Mouse (Mus musculus) myocyte (in vitro differentiated cells): ENCODE results near the gene Fen1. TPM values are rescaled to one million over a fixed set of nuclear protein-coding genes. Genes with fewer than 3 reads are reported as not detected.

ENCODE experiments used
- H3K27me3 ChIP-seq: one replicate; pipeline ENCODE4 v1.6.1; 2011; ENCODE audit not compliant: control insufficient read depth, insufficient read depth, insufficient read length
- H3K36me3 ChIP-seq: one replicate; pipeline ENCODE4 v1.6.1; 2011; ENCODE audit not compliant: control insufficient read depth, insufficient read depth
- H3K4me2 ChIP-seq: one replicate; pipeline ENCODE4 v1.6.1; 2011; ENCODE audit warnings: low read depth, control low read depth
- H3K4me3 ChIP-seq: one replicate; pipeline ENCODE4 v1.5.1; 2011; ENCODE audit warnings: mild to moderate bottlenecking, control low read depth, moderate library complexity
- H3K79me2 ChIP-seq: one replicate; pipeline ENCODE4 v1.6.1; 2011; ENCODE audit not compliant: control insufficient read depth, insufficient read depth
- H3ac ChIP-seq: one replicate; pipeline ENCODE4 v1.6.1; 2011; ENCODE audit not compliant: control insufficient read depth, insufficient read length
- CEBPB ChIP-seq: IDR thresholded peaks from 2 replicates; pipeline ENCODE4 v1.6.1; 2011; ENCODE audit warnings: mild to moderate bottlenecking, moderate library complexity; ENCODE audit not compliant: poor library complexity, insufficient read depth, severe bottlenecking
- E2F4 ChIP-seq: IDR thresholded peaks from one replicate; pipeline ENCODE4 v1.6.1; 2011; ENCODE audit warnings: mild to moderate bottlenecking, control low read depth, moderate library complexity; ENCODE audit not compliant: insufficient read depth
- MAX ChIP-seq: IDR thresholded peaks from one replicate; pipeline ENCODE4 v1.6.1; 2011; ENCODE audit warnings: low read depth, mild to moderate bottlenecking, control low read depth
- MYOD1 ChIP-seq, 3 experiments: IDR thresholded peaks; one replicate each; pipeline ENCODE4 v1.6.1; 2011; ENCODE audit warnings: control low read depth in 2 of 3, low read depth in 2 of 3, mild to moderate bottlenecking in 2 of 3, moderate library complexity in 1 of 3; ENCODE audit not compliant: insufficient read length in 2 of 3, control insufficient read depth in 1 of 3
- MYOG ChIP-seq, 3 experiments: IDR thresholded peaks; one replicate each; pipeline ENCODE4 v1.6.1; 2011; ENCODE audit warnings: control low read depth in 2 of 3, low read depth in 2 of 3, mild to moderate bottlenecking in 2 of 3; ENCODE audit not compliant: insufficient read length in 2 of 3, control insufficient read depth in 1 of 3, insufficient read depth in 1 of 3
- POLR2A ChIP-seq: IDR thresholded peaks from one replicate; pipeline ENCODE4 v1.6.1; 2011; ENCODE audit warnings: low read depth, mild to moderate bottlenecking, control low read depth, moderate library complexity; ENCODE audit not compliant: insufficient read length
- POLR2AphosphoS2 ChIP-seq: IDR thresholded peaks from one replicate; pipeline ENCODE4 v1.6.1; 2011; ENCODE audit warnings: low read depth, control low read depth; ENCODE audit not compliant: insufficient read length
- REST ChIP-seq: IDR thresholded peaks from one replicate; pipeline ENCODE4 v1.6.1; 2011; ENCODE audit warnings: mild to moderate bottlenecking, control low read depth, moderate library complexity; ENCODE audit not compliant: insufficient read depth, insufficient read length
- SRF ChIP-seq: IDR thresholded peaks from one replicate; pipeline ENCODE4 v1.6.1; 2011; ENCODE audit warnings: low read depth; ENCODE audit not compliant: control insufficient read depth, insufficient read length
- TCF12 ChIP-seq: IDR thresholded peaks from one replicate; pipeline ENCODE4 v1.6.1; 2011; ENCODE audit warnings: mild to moderate bottlenecking, control low read depth; ENCODE audit not compliant: poor library complexity, insufficient read depth, severe bottlenecking
- TCF3 ChIP-seq: IDR thresholded peaks from one replicate; pipeline ENCODE4 v1.6.1; 2011; ENCODE audit warnings: low read depth, control low read depth; ENCODE audit not compliant: insufficient read length
- USF1 ChIP-seq: IDR thresholded peaks from one replicate; pipeline ENCODE4 v1.6.1; 2011; ENCODE audit warnings: low read depth, mild to moderate bottlenecking, control low read depth, moderate library complexity
- polyA plus RNA-seq: library from polyadenylated mRNA; unstranded; fragments of >200 nt; fragmentation: generic; extraction: Trizol; gene quantifications from one replicate; pipeline ENCODE4 v1.2.1, GENCODE M21; 2012; ENCODE audit warnings: missing spikeins

The Fen1 gene
- polyA plus RNA-seq, 1 experiment: 14.1 TPM

- Histone ChIP-seq H3K27me3 (peaks cover 28% of the 10 kb centered on the region), H3K4me3 (no peak overlapping the region), H3K79me2 (no peaks in the 10 kb centered on the region), H3K4me2 (no peak overlapping the region), H3K36me3 (no peaks in the 10 kb centered on the region), H3ac (no peak overlapping the region)
- TF ChIP-seq MYOG (IDR thresholded peaks at IDR 0.05; ENCODE audit: control insufficient read depth in 1 of 3, insufficient read depth in 1 of 3, insufficient read length in 2 of 3, low read depth in 2 of 3) (no peak), TCF12 (no peak), POLR2A (no peak), USF1 (no peak), POLR2AphosphoS2 (no peak), MAX (no peak), SRF (no peak), REST (no peak), MYOD1 (IDR thresholded peaks at IDR 0.05; ENCODE audit: control insufficient read depth in 1 of 3, insufficient read length in 2 of 3, low read depth in 2 of 3) (no peak)
These were observed 15.6 kb upstream of the Fen1 start for GRCm38 (mm10) chr19:10219593-10219992.

GRCm38 (mm10) chr19:10219108-10219507, 15.1 kb upstream of the Fen1 start:
- Histone ChIP-seq H3ac (no peak overlapping the region), H3K27me3 (peaks cover 23% of the 10 kb centered on the region), H3K36me3 (no peaks in the 10 kb centered on the region), H3K4me3 (no peak overlapping the region), H3K79me2 (no peaks in the 10 kb centered on the region), H3K4me2 (no peak overlapping the region)
- TF ChIP-seq TCF12 (no peak), E2F4 (no peak), USF1 (no peak), SRF (no peak), MYOG (IDR thresholded peaks at IDR 0.05; ENCODE audit: control insufficient read depth in 1 of 3, insufficient read depth in 1 of 3, insufficient read length in 2 of 3, low read depth in 2 of 3) (no peak), POLR2AphosphoS2 (no peak), POLR2A (no peak), MYOD1 (IDR thresholded peaks at IDR 0.05; ENCODE audit: control insufficient read depth in 1 of 3, insufficient read length in 2 of 3, low read depth in 2 of 3) (no peak), REST (no peak), CEBPB (no peak)

- Histone ChIP-seq H3K4me3 (no peak overlapping the region), H3K36me3 (no peaks in the 10 kb centered on the region), H3K27me3 (peaks cover 21% of the 10 kb centered on the region), H3K79me2 (no peaks in the 10 kb centered on the region), H3K4me2 (no peak overlapping the region), H3ac (no peak overlapping the region)
- no peak for TF ChIP-seq TCF12
- no peak for TF ChIP-seq CEBPB
- no peak for TF ChIP-seq POLR2AphosphoS2
- no peak for TF ChIP-seq TCF3
- no peak for TF ChIP-seq MYOD1 (IDR thresholded peaks at IDR 0.05; ENCODE audit: control insufficient read depth in 1 of 3, insufficient read length in 2 of 3, low read depth in 2 of 3)
- no peak for TF ChIP-seq SRF
- TF ChIP-seq POLR2A: no peak
- TF ChIP-seq E2F4: no peak
- no peak for TF ChIP-seq MYOG (IDR thresholded peaks at IDR 0.05; ENCODE audit: control insufficient read depth in 1 of 3, insufficient read depth in 1 of 3, insufficient read length in 2 of 3, low read depth in 2 of 3)
- no peak for TF ChIP-seq MAX
- no peak for TF ChIP-seq REST
- TF ChIP-seq USF1: no peak
These were observed 12.1 kb upstream of the Fen1 start for GRCm38 (mm10) chr19:10216101-10216500.

GRCm38 (mm10) chr19:10213796-10214471, 10.0 kb upstream of the Fen1 start:
- Histone ChIP-seq H3ac (no peak overlapping the region), H3K4me2 (no peak overlapping the region), H3K27me3 (peaks cover 21% of the 10 kb centered on the region), H3K36me3 (no peaks in the 10 kb centered on the region), H3K79me2 (no peaks in the 10 kb centered on the region), H3K4me3 (no peak overlapping the region)
- TF ChIP-seq POLR2A (no peak), MYOG (IDR thresholded peaks at IDR 0.05; ENCODE audit: control insufficient read depth in 1 of 3, insufficient read depth in 1 of 3, insufficient read length in 2 of 3, low read depth in 2 of 3) (no peak), SRF (no peak), USF1 (no peak), REST (no peak), TCF3 (no peak)

- peaks cover under 1% of the 10 kb centered on the region for H3K27me3 ChIP-seq
- H3K4me2 ChIP-seq: no peak overlapping the region
- H3ac ChIP-seq: no peak overlapping the region
- no peak overlapping the region for H3K4me3 ChIP-seq
- H3K79me2 ChIP-seq: no peaks in the 10 kb centered on the region
- TF ChIP-seq MAX (no peak), TCF3 (no peak), E2F4 (no peak), USF1 (no peak), POLR2A (no peak), CEBPB (no peak), TCF12 (no peak), REST (no peak)
- peaks cover 10% of the 10 kb centered on the region for H3K36me3 ChIP-seq
These were observed 6.9 kb upstream of the Fen1 start for GRCm38 (mm10) chr19:10210885-10211284.
